Mouse (Mus musculus) CH12.LX (cell line): Measurements from ENCODE around the gene Polr2f. TPM values are rescaled to one million over a fixed set of nuclear protein-coding genes. Genes with fewer than 3 reads are reported as not detected.

Experiments used
- DNase-seq: peaks from one replicate; pipeline ENCODE4 v3.0.0-alpha.2; 2013; ENCODE audit errors: extremely low read depth
- H3K27ac ChIP-seq: 2 replicates; pipeline ENCODE4 v1.5.1; 2012; ENCODE audit warnings: low read depth, mild to moderate bottlenecking, control low read depth, moderate library complexity; ENCODE audit not compliant: insufficient read depth
- H3K27me3 ChIP-seq: replicated peaks from 2 replicates; pipeline ENCODE3; 2012; ENCODE audit warnings: inconsistent platforms
- H3K36me3 ChIP-seq, 2 experiments: replicated peaks in 1 of 2; 2 replicates each; pipeline versions ENCODE3 to v1.6.1; 2012; ENCODE audit warnings: inconsistent platforms in 1 of 2, low read length in 1 of 2, mild to moderate bottlenecking in 1 of 2, mixed read lengths in 1 of 2, moderate library complexity in 1 of 2; ENCODE audit not compliant: control insufficient read depth in 1 of 2, insufficient read depth in 1 of 2
- H3K4me1 ChIP-seq, 2 experiments: 2 replicates each; pipeline ENCODE4 v1.6.1; 2012; ENCODE audit warnings: inconsistent platforms in 1 of 2, moderate library complexity in 1 of 2; ENCODE audit not compliant: insufficient read depth in 2 of 2, control insufficient read depth in 1 of 2
- H3K4me2 ChIP-seq: 2 replicates; pipeline ENCODE4 v1.6.1; 2012; ENCODE audit warnings: low read depth, mild to moderate bottlenecking, control low read depth; ENCODE audit not compliant: poor library complexity, insufficient read depth, severe bottlenecking
- H3K4me3 ChIP-seq, 3 experiments: fragments of 150-350 bp in 1 of 3; sonication (generic) in 1 of 3; replicated peaks in 1 of 3; 2 replicates each; pipeline versions ENCODE3 to v1.5.1; 2011 to 2012; ENCODE audit warnings: low read depth in 2 of 3, low read length in 2 of 3, mild to moderate bottlenecking in 2 of 3, moderate library complexity in 2 of 3, control low read depth in 1 of 3, improper control_type of control experiment in 1 of 3, inconsistent platforms in 1 of 3, mixed read lengths in 1 of 3; ENCODE audit not compliant: poor library complexity in 1 of 3
- H3K79me2 ChIP-seq: replicated peaks from 2 replicates; pipeline ENCODE4 v1.6.1; 2012; ENCODE audit warnings: mild to moderate bottlenecking, moderate library complexity; ENCODE audit not compliant: control insufficient read depth, poor library complexity, insufficient read depth, severe bottlenecking; ENCODE audit errors: extremely low read depth
- H3K9ac ChIP-seq: 2 replicates; pipeline ENCODE4 v1.6.1; 2012; ENCODE audit warnings: low read depth, mild to moderate bottlenecking, control low read depth, moderate library complexity; ENCODE audit not compliant: insufficient read depth
- H3K9me3 ChIP-seq: replicated peaks from 2 replicates; pipeline ENCODE3; 2012; ENCODE audit warnings: low read length, inconsistent platforms, mixed read lengths
- BHLHE40 ChIP-seq: IDR thresholded peaks from 2 replicates; pipeline ENCODE4 v1.6.1; 2011; ENCODE audit warnings: mild to moderate bottlenecking, low read depth, low read length, improper control_type of control experiment
- CHD2 ChIP-seq: IDR thresholded peaks from 2 replicates; pipeline ENCODE4 v1.6.1; 2011; ENCODE audit warnings: low read length, improper control_type of control experiment
- CTCF ChIP-seq, 2 experiments: IDR thresholded peaks in 1 of 2; conservative IDR thresholded peaks in 1 of 2; 2 replicates each; pipeline ENCODE4 v1.5.1; 2011 to 2012; ENCODE audit warnings: low read depth in 2 of 2, low read length in 2 of 2, improper control_type of control experiment in 1 of 2, inconsistent platforms in 1 of 2, mild to moderate bottlenecking in 1 of 2, moderate library complexity in 1 of 2
- E2F4 ChIP-seq: IDR thresholded peaks from 2 replicates; pipeline ENCODE4 v1.6.1; 2011; ENCODE audit warnings: low read depth, low read length, improper control_type of control experiment; ENCODE audit not compliant: insufficient replicate concordance
- ELF1 ChIP-seq: IDR thresholded peaks from 2 replicates; pipeline ENCODE4 v1.6.1; 2014; ENCODE audit warnings: low read depth, mild to moderate bottlenecking, inconsistent platforms, low read length, improper control_type of control experiment
- ETS1 ChIP-seq: conservative IDR thresholded peaks from 2 replicates; pipeline ENCODE4 v1.6.1; 2012; ENCODE audit warnings: low read depth, mild to moderate bottlenecking, inconsistent platforms, low read length, improper control_type of control experiment, moderate library complexity
- GABPA ChIP-seq: IDR thresholded peaks from 2 replicates; pipeline ENCODE4 v1.6.1; 2012; ENCODE audit warnings: low read depth, low read length, improper control_type of control experiment, inconsistent platforms; ENCODE audit not compliant: insufficient replicate concordance
- HCFC1 ChIP-seq: IDR thresholded peaks from 2 replicates; pipeline ENCODE4 v1.6.1; 2012; ENCODE audit warnings: low read depth, mild to moderate bottlenecking, inconsistent platforms, low read length, improper control_type of control experiment
- JUN ChIP-seq: IDR thresholded peaks from 2 replicates; pipeline ENCODE4 v1.6.1; 2011; ENCODE audit warnings: low read depth, mild to moderate bottlenecking, low read length, improper control_type of control experiment, moderate library complexity; ENCODE audit not compliant: insufficient read depth
- JUND ChIP-seq: conservative IDR thresholded peaks from 2 replicates; pipeline ENCODE4 v1.6.1; 2011; ENCODE audit warnings: low read depth, low read length, improper control_type of control experiment
- KAT2A ChIP-seq: IDR thresholded peaks from 2 replicates; pipeline ENCODE4 v1.6.1; 2012; ENCODE audit warnings: low read length, improper control_type of control experiment, inconsistent platforms; ENCODE audit not compliant: insufficient replicate concordance
- MAFK ChIP-seq: IDR thresholded peaks from 2 replicates; pipeline ENCODE4 v1.6.1; 2011; ENCODE audit warnings: low read length, improper control_type of control experiment; ENCODE audit not compliant: insufficient replicate concordance
- MAX ChIP-seq: IDR thresholded peaks from 2 replicates; pipeline ENCODE4 v1.6.1; 2011; ENCODE audit warnings: low read length, improper control_type of control experiment
- MAZ ChIP-seq: IDR thresholded peaks from 2 replicates; pipeline ENCODE4 v1.6.1; 2012; ENCODE audit warnings: low read depth, mild to moderate bottlenecking, inconsistent platforms, low read length, improper control_type of control experiment, moderate library complexity
- MEF2A ChIP-seq: IDR thresholded peaks from 2 replicates; pipeline ENCODE4 v1.6.1; 2014; ENCODE audit warnings: low read depth, mild to moderate bottlenecking, inconsistent platforms, low read length, improper control_type of control experiment, borderline replicate concordance
- MYC ChIP-seq: IDR thresholded peaks from 2 replicates; pipeline ENCODE4 v1.6.1; 2011; ENCODE audit warnings: low read depth, mild to moderate bottlenecking, improper control_type of control experiment, low read length
- NELFE ChIP-seq: IDR thresholded peaks from 2 replicates; pipeline ENCODE4 v1.6.1; 2011; ENCODE audit warnings: low read depth, low read length, improper control_type of control experiment
- NRF1 ChIP-seq: IDR thresholded peaks from 2 replicates; pipeline ENCODE4 v1.6.1; 2014; ENCODE audit warnings: low read depth, mild to moderate bottlenecking, inconsistent platforms, low read length, improper control_type of control experiment, moderate library complexity
- POLR2AphosphoS2 ChIP-seq: IDR thresholded peaks from 2 replicates; pipeline ENCODE4 v1.6.1; 2011; ENCODE audit warnings: low read depth, low read length, improper control_type of control experiment
- RAD21 ChIP-seq: IDR thresholded peaks from 2 replicates; pipeline ENCODE4 v1.6.1; 2011; ENCODE audit warnings: low read depth, mild to moderate bottlenecking, low read length, improper control_type of control experiment, moderate library complexity
- RCOR1 ChIP-seq: conservative IDR thresholded peaks from 2 replicates; pipeline ENCODE4 v1.6.1; 2012; ENCODE audit warnings: low read depth, mild to moderate bottlenecking, inconsistent platforms, low read length, improper control_type of control experiment
- SIN3A ChIP-seq: IDR thresholded peaks from 2 replicates; pipeline ENCODE4 v1.6.1; 2012; ENCODE audit warnings: low read length, improper control_type of control experiment, inconsistent platforms
- SMC3 ChIP-seq: IDR thresholded peaks from 2 replicates; pipeline ENCODE4 v1.6.1; 2011; ENCODE audit warnings: low read depth, low read length, improper control_type of control experiment
- TBP ChIP-seq: conservative IDR thresholded peaks from 2 replicates; pipeline ENCODE4 v1.6.1; 2011; ENCODE audit warnings: low read depth, low read length, improper control_type of control experiment
- USF1 ChIP-seq: IDR thresholded peaks from 2 replicates; pipeline ENCODE4 v1.6.1; 2014; ENCODE audit warnings: low read depth, mild to moderate bottlenecking, inconsistent platforms, low read length, improper control_type of control experiment
- ZMIZ1 ChIP-seq: IDR thresholded peaks from 2 replicates; pipeline ENCODE4 v1.6.1; 2012; ENCODE audit warnings: low read depth, mild to moderate bottlenecking, inconsistent platforms, low read length, improper control_type of control experiment
- dilution Hi-C: fragments of 300-500 bp; cut with MboI; formaldehyde crosslinking; loops from 2 replicates; pipeline ENCODE4 v1.14.3; 2020; ENCODE audit warnings: low sequenced_read_pairs; ENCODE audit not compliant: extremely low pct_unique_long_range_greater_than_20kb, extremely low pct_ligation_motif_present
- in situ Hi-C: fragments of 300-500 bp; cut with MboI; formaldehyde crosslinking; loops from 3 replicates; pipeline ENCODE4 v1.14.3; 2019; ENCODE audit warnings: low sequenced_read_pairs, low pct_ligation_motif_present, low pct_unique_long_range_greater_than_20kb, mixed read lengths
- polyA plus RNA-seq: library from polyadenylated mRNA; unstranded; fragments of >175 nt; gene quantifications from 2 replicates; pipeline ENCODE4 v1.2.1, GENCODE M21; 2012; ENCODE audit warnings: low read depth; ENCODE audit not compliant: insufficient read length
- total RNA-seq, 2 experiments: library from RNA; depleted of rRNA; stranded (reverse); fragments of 300-350 nt in 1 of 2; fragments of >200 nt in 1 of 2; gene quantifications; 2 replicates each; pipeline ENCODE4 v1.2.3; 2012 to 2014

Polr2f gene
- total and polyA plus RNA-seq, 3 experiments, result 218 to 414 (median 286) TPM

- Histone ChIP-seq H3K36me3 (no peaks in the 10 kb centered on the region), H3K27me3 (no peaks in the 10 kb centered on the region), H3K4me1 (peaks cover 1 to 2% of the 10 kb centered on the region in 2 experiments; a peak in 2 of 4 replicates), H3K4me2 (no peak overlapping the region), H3K9me3 (no peaks in the 10 kb centered on the region), H3K27ac (no peak overlapping the region), H3K9ac (no peak overlapping the region), H3K4me3 (no peak overlapping the region), H3K79me2 (no peaks in the 10 kb centered on the region)
- no peak for DNase-seq
- TF ChIP-seq MAZ (no peak), MEF2A (no peak), BHLHE40 (no peak), RAD21 (no peak), JUND (no peak), ZMIZ1 (no peak), KAT2A (no peak), TBP (no peak), HCFC1 (no peak), NRF1 (no peak), RCOR1 (no peak), MAFK (no peak)
- dilution Hi-C loops (no loop called here), in situ Hi-C loops (no loop called here)
Observed at GRCm38 (mm10) chr15:79103264-79103663, 37.5 kb upstream of the Polr2f start.

- Histone ChIP-seq H3K27me3 (no peaks in the 10 kb centered on the region), H3K9me3 (no peaks in the 10 kb centered on the region), H3K4me2 (no peak overlapping the region), H3K4me1 (peaks cover 5 to 15% of the 10 kb centered on the region in 2 experiments), H3K27ac (no peak overlapping the region), H3K4me3 (no peak overlapping the region), H3K79me2 (peaks cover 13% of the 10 kb centered on the region; the same call in 1 of the 2 replicates), H3K36me3 (peaks cover 0 to under 1% of the 10 kb centered on the region in 2 experiments), H3K9ac (no peak overlapping the region)
- dilution Hi-C loops, result no loop called here
- no peak for DNase-seq
- in situ Hi-C loops, result no loop called here
- TF ChIP-seq USF1 (no peak), ELF1 (no peak), ETS1 (no peak), NELFE (no peak), RCOR1 (no peak), BHLHE40 (no peak), MYC (no peak), GABPA (no peak), CHD2 (no peak), CTCF (conservative IDR thresholded peaks at IDR 0.05 in 1 of 2, IDR thresholded peaks at IDR 0.05 in 1 of 2; ENCODE audit: low read depth in 2 of 2, low read length in 2 of 2) (no peak), SMC3 (no peak), ZMIZ1 (no peak), SIN3A (no peak), POLR2AphosphoS2 (no peak), NRF1 (no peak), JUN (no peak), MAZ (no peak), E2F4 (no peak), MAX (no peak)
Observed at GRCm38 (mm10) chr15:79105804-79106203, 35.0 kb upstream of the Polr2f start.
